8 mouse cellular contexts compared by ENCODE assay signal in the genomic region with DNA sequence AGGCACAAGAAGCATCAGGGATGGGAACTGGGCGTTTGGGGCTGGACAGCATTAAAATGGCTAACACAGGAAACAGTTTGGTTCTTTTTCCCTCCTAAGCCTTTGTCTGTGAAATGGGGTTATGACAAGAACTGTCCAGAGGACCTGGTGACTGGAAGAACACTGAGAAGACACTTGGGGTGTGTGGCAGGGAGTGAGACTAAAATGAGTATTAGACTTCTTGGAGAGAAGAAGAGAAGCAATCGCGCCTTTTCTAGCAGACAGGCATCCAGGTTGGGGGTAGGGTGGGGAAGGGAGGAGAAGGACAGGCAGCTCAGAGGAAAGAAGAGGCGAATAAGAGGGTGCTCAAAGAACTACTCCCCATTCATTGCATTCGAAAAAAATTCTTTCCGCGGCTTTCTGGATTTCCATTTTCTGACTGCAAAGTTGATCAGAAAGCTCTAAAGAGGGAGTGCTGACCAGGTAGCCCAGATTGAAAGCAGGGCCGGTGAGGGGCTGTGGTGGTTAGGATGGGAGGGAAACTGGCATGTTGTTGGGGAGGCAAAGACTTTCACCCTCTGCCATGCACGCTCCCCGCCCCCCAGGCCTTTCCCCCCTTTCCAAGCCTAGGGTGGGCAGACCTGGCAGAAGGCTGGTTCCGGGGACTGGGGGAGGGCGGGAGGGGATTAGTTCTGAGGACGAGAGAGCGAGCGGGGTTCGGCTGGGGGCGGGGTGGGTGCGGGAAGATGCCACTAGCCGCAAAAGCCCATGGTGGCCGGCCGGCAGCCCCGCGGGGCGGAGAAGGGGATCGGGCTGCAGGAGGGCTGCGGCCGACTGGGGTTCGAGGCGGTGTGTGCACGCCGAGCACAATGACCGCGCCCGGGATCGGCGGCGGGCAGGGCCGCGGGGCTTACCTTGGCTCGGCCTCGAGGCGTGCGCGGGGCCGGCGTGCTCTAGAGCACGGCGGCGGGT. TPM values are rescaled to one million over a fixed set of nuclear protein-coding genes. Genes with fewer than 3 reads are reported as not detected.
DNase-seq lines count a peak whose midpoint lies in the region; ATAC-seq and TF ChIP-seq lines count a peak whose summit lies in the region.

No protein-coding gene starts in this region.

- no peak for TF ChIP-seq CTCF in lung, postnatal 0 days (IDR thresholded peaks at IDR 0.05)

- peaks cover 18% of the 10 kb centered on the region for H3K36me3 ChIP-seq in heart, embryonic 15.5 days
- H3K36me3 ChIP-seq in lung, postnatal 0 days (ENCODE audit: insufficient read depth, low read length) = no peaks in the 10 kb centered on the region; the same call in 1 of the 2 replicates

- H3K9ac ChIP-seq in heart, embryonic 15.5 days = peak overlapping the region; percentile 100
- peak overlapping the region; percentile 98 for H3K9ac ChIP-seq in lung, postnatal 0 days (replicated peaks; ENCODE audit: low read depth)

- WGBS in heart, embryonic 15.5 days = 0% methylated on average over 45 of the region's 49 CpGs
- under 1% methylated on average over 31 of the region's 49 CpGs for WGBS in lung, postnatal 0 days

- no peak for TF ChIP-seq EP300 in lung, postnatal 0 days (IDR thresholded peaks at IDR 0.05)

- peak; percentile 27 for ATAC-seq in heart, embryonic 15.5 days (replicated peaks; ENCODE audit: insufficient number of reproducible peaks, insufficient read depth, low FRiP score, low read depth)
- ATAC-seq in lung, postnatal 0 days = peak; percentile 11; the same call in 1 of the 2 replicates
- ATAC-seq in megakaryocyte progenitor cell, adult 5-6 weeks (replicated peaks; ENCODE audit: poor library complexity) = no peak

- peak; percentile 51 for DNase-seq in CD4-positive helper T cell, adult 2 months (ENCODE audit: low read depth, low spot score)
- DNase-seq in R1 (ENCODE audit: low read depth, low spot score) = peak; percentile 38
- peak; percentile 50 for DNase-seq in embryo, embryonic 9.5 days (ENCODE audit: extremely low spot score)
- peak; percentile 13 to 58 for DNase-seq in kidney, postnatal 25 days
- peak; percentile 14 for DNase-seq in lung, postnatal 0 days (ENCODE audit: low spot score)
- peak; percentile 39 for DNase-seq in right cerebral cortex, postnatal 25 days

- no peaks in the 10 kb centered on the region for H3K27me3 ChIP-seq in heart, embryonic 15.5 days
- no peaks in the 10 kb centered on the region for H3K27me3 ChIP-seq in lung, postnatal 0 days (replicated peaks; ENCODE audit: insufficient read depth, low read length)

- peaks cover 24% of the 10 kb centered on the region for H3K4me1 ChIP-seq in heart, embryonic 15.5 days (replicated peaks)
- H3K4me1 ChIP-seq in lung, postnatal 0 days (ENCODE audit: insufficient read depth, low read depth, low read length) = peaks cover 16% of the 10 kb centered on the region; the same call in 1 of the 2 replicates

- H3K4me3 ChIP-seq in heart, embryonic 15.5 days = peak overlapping the region; percentile 99
- H3K4me3 ChIP-seq in lung, postnatal 0 days (ENCODE audit: low read depth, low read length) = peak overlapping the region; percentile 98

- peak overlapping the region; percentile 69 for H3K4me2 ChIP-seq in heart, embryonic 15.5 days
- peak overlapping the region; percentile 80 for H3K4me2 ChIP-seq in lung, postnatal 0 days (replicated peaks; ENCODE audit: low read depth, low read length)

- peak overlapping the region; percentile 99 for H3K27ac ChIP-seq in heart, embryonic 15.5 days
- H3K27ac ChIP-seq in lung, postnatal 0 days (ENCODE audit: low read length) = peak overlapping the region; percentile 99

- no peaks in the 10 kb centered on the region for H3K9me3 ChIP-seq in heart, embryonic 15.5 days (replicated peaks)
- no peaks in the 10 kb centered on the region for H3K9me3 ChIP-seq in lung, postnatal 0 days (ENCODE audit: low read length)

RNA-seq across cellular contexts. Expression of a gene that starts 1.0 kb away (rescaled TPM):
- 6.6 and 7.8 TPM in 2 replicates for polyA plus RNA-seq in heart, embryonic 15.5 days (2015; fragmentation: Nextera tagmentation; extraction: Ambion mirVana)
- polyA plus RNA-seq in lung, postnatal 0 days (2015; fragmentation: Nextera tagmentation; extraction: Ambion mirVana) = 3.4 and 4.9 TPM in 2 replicates
- total RNA-seq in megakaryocyte progenitor cell, adult 5-6 weeks (2015) = 23.3 and 27.9 TPM in 2 replicates
- total RNA-seq in megakaryocyte progenitor cell, adult 5-6 weeks (2017) = 0.33 and 1.4 TPM in 2 replicates

RNA-seq across cellular contexts. Expression of a gene that starts 24.2 kb away (rescaled TPM):
- polyA plus RNA-seq in heart, embryonic 15.5 days (2015; fragmentation: Nextera tagmentation; extraction: Ambion mirVana) = 10.9 and 14.2 TPM in 2 replicates
- polyA plus RNA-seq in lung, postnatal 0 days (2015; fragmentation: Nextera tagmentation; extraction: Ambion mirVana) = 8.4 and 11.6 TPM in 2 replicates
- 53.3 and 58.6 TPM in 2 replicates for total RNA-seq in megakaryocyte progenitor cell, adult 5-6 weeks (2015)
- 34.5 and 42.4 TPM in 2 replicates for total RNA-seq in megakaryocyte progenitor cell, adult 5-6 weeks (2017)

RNA-seq across cellular contexts. Expression of a gene that starts 24.4 kb away (rescaled TPM):
- 69.3 and 96.2 TPM in 2 replicates for polyA plus RNA-seq in heart, embryonic 15.5 days (2015; fragmentation: Nextera tagmentation; extraction: Ambion mirVana)
- 134 and 145 TPM in 2 replicates for polyA plus RNA-seq in lung, postnatal 0 days (2015; fragmentation: Nextera tagmentation; extraction: Ambion mirVana)
- 68.8 and 70.7 TPM in 2 replicates for total RNA-seq in megakaryocyte progenitor cell, adult 5-6 weeks (2015)
- 68.9 and 69.7 TPM in 2 replicates for total RNA-seq in megakaryocyte progenitor cell, adult 5-6 weeks (2017)

RNA-seq across cellular contexts. Expression of a gene that starts 24.5 kb away (rescaled TPM):
- 4.2 and 5.7 TPM in 2 replicates for polyA plus RNA-seq in heart, embryonic 15.5 days (2015; fragmentation: Nextera tagmentation; extraction: Ambion mirVana)
- 5.6 and 5.9 TPM in 2 replicates for polyA plus RNA-seq in lung, postnatal 0 days (2015; fragmentation: Nextera tagmentation; extraction: Ambion mirVana)
- 7.8 and 10.9 TPM in 2 replicates for total RNA-seq in megakaryocyte progenitor cell, adult 5-6 weeks (2015)
- 2.6 TPM in 2 replicates for total RNA-seq in megakaryocyte progenitor cell, adult 5-6 weeks (2017)
